Mouse (Mus musculus) forelimb bud, embryonic 11.5 days (tissue): ENCODE data around the gene Chmp2a.

Experiments used
- DNase-seq: peaks from one replicate; pipeline ENCODE4 v3.0.0-alpha.2; 2012; ENCODE audit warnings: low read depth, low spot score

The Chmp2a gene

DNA sequence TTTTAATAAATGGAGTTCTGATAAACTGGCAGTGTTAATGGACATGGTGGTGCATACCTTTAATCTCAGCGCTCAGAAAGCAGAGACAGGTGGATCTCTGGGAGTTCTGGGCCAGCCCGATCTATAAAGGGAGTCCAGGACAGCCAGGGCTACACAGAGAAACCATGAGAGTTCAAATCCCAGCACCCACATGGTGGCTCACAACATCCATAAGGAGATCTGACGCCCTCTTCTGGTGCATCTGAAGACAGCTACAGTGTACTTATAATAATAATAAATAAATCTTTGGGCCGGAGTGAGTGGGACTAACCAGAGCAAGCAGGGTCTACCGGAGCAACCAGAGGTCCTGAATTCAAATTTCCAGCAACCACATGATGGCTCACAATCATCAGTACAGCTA is 31.2 kb downstream of the Chmp2a start:
- DNase-seq = no peak

- DNase-seq = no peak
These were observed 33.0 kb downstream of the Chmp2a start for GRCm38 (mm10) chr7:13001584-13001983.

DNA sequence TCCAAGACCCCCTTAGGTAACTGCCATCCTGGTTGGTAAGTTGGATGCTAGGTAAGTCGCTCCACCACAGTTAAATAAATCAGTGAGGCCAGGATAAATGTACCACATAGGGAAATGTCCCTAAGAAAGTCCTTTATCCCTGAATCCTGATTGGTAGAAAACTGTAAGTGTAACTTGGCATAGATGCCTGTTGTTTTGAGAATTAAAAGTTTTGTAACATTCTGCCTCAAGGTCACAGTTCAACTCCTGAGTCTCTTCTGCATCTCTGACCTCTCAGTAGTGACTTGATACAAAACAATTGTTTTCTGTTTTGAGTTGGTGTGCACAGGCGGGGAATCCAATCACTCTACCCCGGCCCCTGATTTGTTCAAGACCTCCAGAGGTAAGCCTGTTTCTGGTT is 35.8 kb downstream of the Chmp2a start, which contains the start of gene Trim28:
TSS of gene Trim28 (plus strand) at position 264 of the 400 bp plus-strand sequence.
- DNase-seq = no peak

GRCm38 (mm10) chr7:12998053-12998452 is 36.6 kb downstream of the Chmp2a start, which contains the start of gene Slc27a5:
Gene Slc27a5 (minus strand): TSS chr7:12998192.
- no peak for DNase-seq

DNA sequence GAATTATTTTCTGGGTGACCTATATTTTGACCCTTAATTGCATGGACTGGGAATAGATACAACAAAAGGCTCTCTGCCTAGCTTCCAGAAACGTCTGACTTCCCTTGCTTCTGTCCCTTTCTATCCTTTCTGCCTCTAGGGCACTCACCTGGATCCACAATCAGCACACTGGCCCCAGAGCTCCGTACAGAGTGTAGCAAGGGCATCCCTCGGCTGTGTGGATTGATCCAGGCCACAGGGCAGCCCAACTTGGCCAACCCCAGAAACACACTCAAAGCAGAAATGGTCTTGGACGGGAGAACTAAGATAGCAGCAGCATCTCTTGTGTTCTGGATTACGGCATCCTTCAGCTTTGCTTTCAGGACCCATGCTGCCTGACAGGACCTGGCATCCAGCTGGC is 37.4 kb downstream of the Chmp2a start:
- no peak for DNase-seq

- DNase-seq = no peak
These were observed 38.7 kb downstream of the Chmp2a start for GRCm38 (mm10) chr7:12995862-12996261.

DNA sequence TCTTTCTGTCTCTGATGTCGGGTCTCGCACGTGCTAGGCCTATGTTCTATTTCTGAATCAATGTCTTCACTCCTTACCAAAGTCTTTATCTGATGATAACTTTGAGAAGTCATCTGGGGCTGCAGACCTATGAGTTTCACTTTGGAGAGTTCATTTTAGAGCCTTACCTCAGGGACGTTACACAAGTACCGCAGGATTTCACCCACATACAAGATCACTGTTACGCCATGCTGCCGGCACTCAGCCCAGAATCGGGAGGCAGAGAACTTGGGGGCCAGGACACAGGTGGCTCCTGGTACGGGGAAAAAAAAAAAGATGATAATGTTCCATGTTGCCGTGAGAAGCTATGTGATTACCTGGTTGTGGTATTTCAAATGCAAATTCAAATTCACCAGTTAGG is 41.5 kb downstream of the Chmp2a start:
- no peak for DNase-seq

GRCm38 (mm10) chr7:12992222-12992621 is 42.4 kb downstream of the Chmp2a start:
- DNase-seq = no peak

DNA sequence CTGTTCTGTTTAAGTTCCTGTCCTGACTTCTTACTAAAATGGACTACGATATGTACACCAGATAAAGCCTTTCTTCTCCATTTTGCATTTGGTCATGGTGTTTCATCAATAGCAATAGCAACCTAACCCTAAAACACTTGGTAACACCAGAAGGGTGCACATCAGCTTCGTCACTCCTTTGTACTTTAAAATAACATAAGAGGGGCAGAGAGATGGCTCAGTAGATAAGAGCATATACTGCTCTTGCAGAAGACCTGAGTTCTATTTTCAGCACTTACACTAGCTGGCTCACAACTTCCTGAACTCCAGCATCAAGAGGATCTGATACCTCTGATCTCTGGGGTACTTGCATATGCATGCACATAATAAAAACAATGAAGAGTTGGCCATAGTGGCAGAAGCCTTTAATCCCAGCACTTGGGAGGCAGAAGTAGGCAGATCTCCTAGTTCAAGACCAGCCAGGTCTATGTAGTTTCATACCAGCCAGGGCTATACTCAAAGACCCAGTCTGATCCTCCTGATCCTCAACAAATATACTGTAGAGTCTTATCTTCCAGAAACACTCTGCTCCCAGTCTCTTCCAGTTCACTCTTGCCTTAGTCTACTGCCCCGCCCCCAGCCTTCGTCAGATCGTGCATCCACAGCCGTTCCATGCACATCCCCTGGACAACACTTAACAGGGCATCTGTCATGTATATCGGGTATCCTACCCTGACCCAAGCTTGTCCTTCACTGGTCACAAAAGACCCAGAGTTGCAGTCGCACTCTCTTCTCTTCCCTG is 47.0 kb downstream of the Chmp2a start:
- DNase-seq = no peak

DNA sequence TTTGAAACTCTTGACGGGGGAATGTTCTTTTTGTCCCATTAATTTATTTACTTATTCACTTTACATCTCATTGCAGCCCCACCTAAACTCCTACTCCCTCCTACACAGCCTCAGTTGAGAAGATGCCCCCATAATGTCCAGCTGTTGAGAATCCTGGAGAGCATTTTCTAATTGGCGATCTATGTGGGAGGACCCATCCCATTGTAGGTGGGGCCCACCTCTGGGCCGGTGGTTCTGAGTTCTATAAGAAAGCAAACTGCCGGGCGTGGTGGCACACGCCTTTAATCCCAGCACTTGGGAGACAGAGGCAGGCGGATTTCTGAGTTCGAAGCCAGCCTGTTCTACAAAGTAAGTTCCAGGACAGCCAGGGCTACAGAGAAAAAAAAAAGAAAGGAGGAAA is 47.7 kb downstream of the Chmp2a start:
- DNase-seq = no peak

DNA sequence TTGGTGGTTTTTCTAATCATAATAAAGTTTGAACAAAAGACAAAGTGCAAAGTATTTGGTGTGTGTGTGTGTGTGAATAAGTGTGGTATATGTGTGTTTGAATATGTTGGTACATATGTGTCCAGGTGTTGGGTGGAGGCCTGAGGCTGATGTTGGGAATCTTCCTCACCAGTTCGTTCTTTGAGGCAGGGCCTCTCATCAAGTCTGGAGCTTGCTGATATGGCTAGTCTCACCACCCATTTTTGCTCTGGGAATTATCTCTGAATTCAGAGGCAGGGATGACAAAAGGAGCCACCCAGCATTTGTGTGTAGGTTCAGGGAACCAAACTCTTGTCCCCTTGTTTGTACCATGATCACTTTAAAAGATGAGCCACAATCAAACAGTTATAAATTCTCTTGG is 48.9 kb downstream of the Chmp2a start:
- no peak for DNase-seq
